Mouse (Mus musculus) embryonic fibroblast, embryonic 13.5 days (primary cell): ENCODE data around the gene Acbd4.

Experiments
- CTCF ChIP-seq: IDR thresholded peaks from 2 replicates; pipeline ENCODE4 v1.5.1; 2011; ENCODE audit warnings: mild to moderate bottlenecking, control low read depth, low read length, moderate library complexity, borderline replicate concordance; ENCODE audit not compliant: insufficient read depth
- POLR2A ChIP-seq: IDR thresholded peaks from 2 replicates; pipeline ENCODE4 v1.6.1; 2011; ENCODE audit warnings: low read depth, mild to moderate bottlenecking, control low read depth, low read length, moderate library complexity

DNA sequence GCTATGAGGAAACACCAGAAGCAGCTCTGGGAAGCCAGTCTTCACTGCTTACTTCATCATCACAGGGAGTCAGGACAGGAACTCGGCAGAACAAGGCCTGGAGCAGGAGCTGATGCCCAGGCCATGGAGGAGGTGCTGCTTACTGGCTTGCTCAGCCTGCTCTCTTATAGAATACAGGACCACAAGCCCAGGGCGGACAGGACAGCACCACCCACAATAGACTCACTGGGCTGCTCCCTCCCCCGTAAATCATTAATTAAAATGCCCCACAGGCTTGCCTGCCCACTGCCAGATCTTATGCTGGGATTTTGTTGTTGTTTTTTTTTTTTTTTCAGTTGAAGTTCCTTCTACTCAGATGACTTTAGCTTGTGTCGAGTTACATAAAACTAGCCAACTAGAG, 46.3 kb downstream of the Acbd4 start:
- no peak for TF ChIP-seq POLR2A
- no peak for TF ChIP-seq CTCF
